Mouse (Mus musculus): ENCODE measurements around the gene Adgrl2. TPM values are rescaled to one million over a fixed set of nuclear protein-coding genes. Genes with fewer than 3 reads are reported as not detected.

The Adgrl2 gene
- polyA plus RNA-seq, 1 experiment from 2014 or later: 8.3 TPM

GRCm38 (mm10) chr3:148832001-148832400, 158.4 kb downstream of the Adgrl2 start:
- DNase-seq (ENCODE audit: low spot score): no peak

DNA sequence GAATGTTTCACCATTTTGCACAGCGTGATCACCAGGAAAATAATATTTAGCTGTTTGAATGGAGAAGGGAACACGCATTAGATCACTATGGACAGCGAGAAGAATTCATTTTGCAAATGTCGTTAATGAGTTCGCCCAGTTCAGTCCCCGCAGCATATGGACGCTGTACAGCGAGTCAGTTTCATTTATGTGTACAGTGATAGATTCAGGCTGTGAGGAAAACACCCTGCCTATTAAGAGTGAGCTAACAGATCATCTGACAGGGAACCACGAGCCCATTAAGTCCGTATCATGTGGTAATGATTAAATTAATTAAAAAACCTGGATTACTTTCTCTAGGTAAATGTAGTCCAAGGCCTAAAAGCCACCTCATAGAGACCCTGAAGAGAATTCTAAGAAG, 161.8 kb downstream of the Adgrl2 start:
- no peak for DNase-seq (ENCODE audit: low spot score)

GRCm38 (mm10) chr3:148823551-148823950, 166.8 kb downstream of the Adgrl2 start:
- DNase-seq (ENCODE audit: low spot score): no peak

DNA sequence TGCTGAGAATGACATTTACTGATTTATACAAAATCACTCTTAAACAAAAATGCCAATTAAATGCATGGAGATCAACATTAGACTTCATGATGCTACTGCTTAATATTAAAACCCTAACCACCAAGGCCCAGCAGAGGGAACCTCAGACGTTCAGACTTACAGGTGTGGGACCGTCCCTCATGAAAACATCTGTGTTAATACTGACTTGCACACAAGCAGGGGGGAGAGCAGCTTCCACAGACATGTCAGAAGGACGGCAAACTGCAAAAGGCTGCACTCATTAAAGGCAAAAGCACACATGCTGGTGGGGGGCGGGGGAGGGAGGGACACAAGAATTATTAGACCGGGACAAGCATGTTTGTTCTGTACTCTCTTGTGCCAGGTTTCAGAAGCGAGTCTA, 168.7 kb downstream of the Adgrl2 start:
- no peak for DNase-seq (ENCODE audit: low spot score)

GRCm38 (mm10) chr3:148819323-148820046, 170.9 kb downstream of the Adgrl2 start:
- no peak for DNase-seq (ENCODE audit: low spot score)

- no peak for DNase-seq (ENCODE audit: low spot score)
Observed at GRCm38 (mm10) chr3:148818414-148819105, 171.8 kb downstream of the Adgrl2 start.

- DNase-seq (ENCODE audit: low spot score): no peak
Observed at GRCm38 (mm10) chr3:148817491-148817890, 172.9 kb downstream of the Adgrl2 start.

GRCm38 (mm10) chr3:148813121-148813520, 177.2 kb downstream of the Adgrl2 start:
- DNase-seq (ENCODE audit: low spot score): no peak

DNA sequence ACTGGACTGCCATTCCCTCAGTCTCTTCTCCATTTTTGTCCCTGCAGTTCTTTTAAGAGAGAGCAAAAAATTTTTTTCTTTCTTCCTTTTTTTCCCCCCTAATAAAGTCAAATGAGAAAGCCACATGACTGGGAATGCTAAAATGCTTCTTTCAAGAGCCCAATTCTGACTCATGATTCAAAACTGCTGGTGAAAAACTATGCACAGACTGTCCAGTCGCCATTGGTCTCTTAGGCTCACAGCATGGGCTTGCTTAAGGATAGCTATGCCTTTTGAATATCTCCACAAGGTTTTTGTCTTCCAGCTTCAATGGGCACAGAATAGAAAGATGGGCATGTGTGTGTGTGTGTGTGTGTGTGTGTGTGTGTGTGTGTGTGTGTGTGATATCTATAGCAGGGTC, 178.3 kb downstream of the Adgrl2 start:
- no peak for DNase-seq (ENCODE audit: low spot score)

DNA sequence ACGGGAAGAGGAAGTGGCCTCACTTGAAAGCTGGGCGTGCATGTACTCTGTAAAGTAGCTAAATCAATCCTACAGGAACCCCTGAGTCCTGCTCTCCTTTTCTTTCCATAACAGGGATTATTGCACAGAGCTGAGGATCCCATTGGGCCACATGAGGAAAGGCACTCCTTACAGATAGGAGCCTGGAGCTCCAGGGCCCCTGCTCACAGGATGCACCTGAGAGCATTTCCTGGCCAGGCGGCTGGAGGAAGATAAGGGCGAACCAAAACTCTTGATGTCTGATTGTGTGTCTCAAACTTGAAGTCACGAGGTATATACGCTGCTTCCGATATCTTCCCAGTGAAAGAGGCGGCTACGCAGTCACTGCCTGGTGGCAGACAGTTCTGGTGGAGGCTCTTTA, 183.4 kb downstream of the Adgrl2 start:
- DNase-seq (ENCODE audit: low spot score): peak; percentile 72

DNA sequence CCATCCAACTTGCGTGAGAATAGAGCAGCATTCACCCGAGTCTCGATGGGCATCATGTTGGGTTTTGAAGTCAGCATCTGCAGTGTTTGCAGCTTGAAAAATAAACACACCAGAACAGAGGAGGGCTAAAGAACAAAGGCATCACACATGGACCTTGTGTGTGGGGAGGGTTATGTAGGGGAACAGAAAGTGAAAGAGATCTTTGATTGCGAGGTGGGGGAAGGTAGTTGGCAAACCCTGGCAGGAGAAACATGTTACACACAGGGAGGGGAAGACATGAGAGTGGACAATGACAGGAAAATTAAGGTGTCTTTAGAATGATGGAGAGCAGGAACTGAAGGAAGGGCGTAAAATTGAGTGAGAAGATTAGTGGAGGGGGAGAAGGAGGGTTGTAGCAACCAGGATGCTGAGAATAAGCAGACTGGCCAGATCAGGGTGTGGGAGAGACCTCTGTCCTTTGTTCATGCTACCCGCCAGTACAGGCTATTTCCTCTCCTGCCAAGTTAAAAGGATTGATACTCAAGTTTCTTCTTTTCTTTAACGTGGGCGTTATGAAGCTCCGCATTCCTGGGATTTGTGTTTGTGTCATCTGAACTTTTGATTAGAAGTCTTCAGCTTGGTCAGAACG, 197.0 kb downstream of the Adgrl2 start:
- DNase-seq (ENCODE audit: low spot score): no peak

DNA sequence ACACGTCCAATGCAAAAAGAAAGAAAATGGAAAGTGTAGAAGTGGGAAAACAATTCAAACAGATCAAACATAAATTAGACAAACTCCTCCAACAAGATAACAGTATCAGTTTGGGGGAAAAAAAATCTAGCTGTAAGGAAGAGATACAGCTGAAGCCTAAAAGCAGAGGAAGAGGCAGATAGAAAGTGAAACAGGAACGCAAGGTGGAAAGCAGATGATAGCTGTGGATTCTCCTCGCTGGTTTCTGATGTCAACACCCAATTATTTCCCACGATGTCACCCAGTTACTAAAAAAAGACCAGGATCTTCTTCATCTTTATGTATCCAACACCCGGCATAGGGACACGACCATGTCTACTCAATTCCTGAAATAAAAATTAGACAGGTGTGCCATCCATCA, 220.0 kb downstream of the Adgrl2 start:
- DNase-seq (ENCODE audit: low spot score): no peak
